Mouse (Mus musculus): ENCODE results near the gene Laptm4a.

DNA sequence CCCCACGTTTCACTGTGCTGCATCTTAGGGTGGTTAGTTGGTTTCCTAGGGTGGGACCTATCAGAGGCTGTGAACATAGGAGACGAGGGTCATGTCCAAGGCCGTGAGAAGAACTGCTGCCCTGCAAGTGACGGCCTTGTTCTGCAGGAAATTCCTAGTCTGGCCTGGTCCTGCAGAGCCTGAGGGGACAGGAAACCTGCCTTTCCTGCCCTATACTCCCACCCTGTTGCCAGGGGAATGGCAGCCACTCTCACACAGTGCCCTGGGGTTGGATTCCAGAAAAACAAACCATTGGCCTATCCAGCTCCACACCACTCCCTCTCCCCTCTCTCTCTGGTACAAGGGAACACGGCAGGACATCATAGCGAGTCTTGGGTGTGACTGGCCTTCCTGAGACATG is 44.1 kb upstream of the Laptm4a start:
- no peak for TF ChIP-seq TCF12 (IDR thresholded peaks at IDR 0.05; ENCODE audit: insufficient read depth, poor library complexity, severe bottlenecking)
- TF ChIP-seq POLR2A (IDR thresholded peaks at IDR 0.05; ENCODE audit: insufficient read length, low read depth): no peak
- no peak for TF ChIP-seq USF1 (IDR thresholded peaks at IDR 0.05; ENCODE audit: low read depth)
- TF ChIP-seq MAX (IDR thresholded peaks at IDR 0.05; ENCODE audit: low read depth): no peak
- no peak for TF ChIP-seq POLR2AphosphoS2 (IDR thresholded peaks at IDR 0.05; ENCODE audit: insufficient read length, low read depth)
- TF ChIP-seq TCF3 (IDR thresholded peaks at IDR 0.05; ENCODE audit: insufficient read length, low read depth): no peak
- no peak for TF ChIP-seq E2F4 (IDR thresholded peaks at IDR 0.05; ENCODE audit: insufficient read depth)
- no peak for TF ChIP-seq MYOG (IDR thresholded peaks at IDR 0.05; ENCODE audit: control insufficient read depth in 1 of 3, insufficient read depth in 1 of 3, insufficient read length in 2 of 3, low read depth in 2 of 3)
- TF ChIP-seq CEBPB (IDR thresholded peaks at IDR 0.05; ENCODE audit: insufficient read depth, poor library complexity, severe bottlenecking): no peak
